Mouse (Mus musculus) E14TG2a.4 (cell line): ENCODE data around the gene Fuk.

Experiments used
- CTCF ChIP-seq: conservative IDR thresholded peaks from 2 replicates; pipeline ENCODE4 v1.5.1; 2014; ENCODE audit warnings: low read length
- NANOG ChIP-seq: IDR thresholded peaks from 2 replicates; pipeline ENCODE4 v1.6.1; 2014; ENCODE audit warnings: borderline replicate concordance, low read length, mixed read lengths
- POU5F1 ChIP-seq: IDR thresholded peaks from 2 replicates; pipeline ENCODE4 v1.6.1; 2014; ENCODE audit warnings: low read length, borderline replicate concordance

DNA sequence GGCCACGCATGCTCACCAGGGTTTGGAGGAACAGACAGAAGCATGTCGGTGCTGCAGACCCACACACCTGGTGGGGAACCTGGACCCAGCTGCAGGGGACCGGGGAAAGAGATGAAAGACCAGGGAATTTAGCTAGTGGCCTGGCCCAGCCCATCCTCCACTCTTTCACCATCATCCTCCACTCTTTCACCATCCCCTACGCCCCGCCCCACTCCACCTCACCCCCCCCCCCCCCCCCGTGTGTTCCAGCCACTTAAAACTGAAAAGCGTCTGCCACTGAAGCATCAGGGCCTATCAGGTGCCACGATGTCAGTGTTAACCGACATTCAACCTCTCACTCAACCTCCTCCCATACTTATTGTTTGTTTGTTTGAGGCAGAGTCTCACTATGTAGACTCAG, 7.0 kb downstream of the Fuk start:
- no peak for TF ChIP-seq CTCF
- no peak for TF ChIP-seq POU5F1
- no peak for TF ChIP-seq NANOG
